Mouse (Mus musculus) liver, embryonic 13.5 days (tissue): Measurements from ENCODE around the gene Cirbp. TPM values are rescaled to one million over a fixed set of nuclear protein-coding genes. Genes with fewer than 3 reads are reported as not detected.

ENCODE experiments used
- ATAC-seq: fragments of 200-750 bp; cut with Nextera tagmentation; 2 replicates; pipeline ENCODE4 v1.8.0; 2017; ENCODE audit warnings: low read depth, mild to moderate bottlenecking, moderate number of reproducible peaks, moderate library complexity
- DNase-seq: peaks from one replicate; pipeline ENCODE4 v3.0.0; 2022
- H3K27ac ChIP-seq: fragments of 300-500 bp; sonication (generic); 2 replicates; pipeline ENCODE4 v1.5.1; 2015; ENCODE audit warnings: moderate library complexity, mild to moderate bottlenecking, inconsistent platforms
- H3K27me3 ChIP-seq: fragments of 300-500 bp; sonication (generic); 2 replicates; pipeline ENCODE4 v1.6.1; 2015; ENCODE audit warnings: mild to moderate bottlenecking, inconsistent platforms
- H3K36me3 ChIP-seq: fragments of 300-500 bp; sonication (generic); 2 replicates; pipeline ENCODE4 v1.6.1; 2015; ENCODE audit warnings: mild to moderate bottlenecking, inconsistent platforms
- H3K4me1 ChIP-seq: fragments of 300-500 bp; sonication (generic); replicated peaks from 2 replicates; pipeline ENCODE4 v1.6.1; 2015; ENCODE audit warnings: inconsistent platforms
- H3K4me2 ChIP-seq: fragments of 300-500 bp; sonication (generic); 2 replicates; pipeline ENCODE4 v1.6.1; 2015; ENCODE audit warnings: inconsistent platforms, mild to moderate bottlenecking, moderate library complexity
- H3K4me3 ChIP-seq: fragments of 300-500 bp; sonication (generic); replicated peaks from 2 replicates; pipeline ENCODE4 v1.5.1; 2015; ENCODE audit warnings: mild to moderate bottlenecking, inconsistent platforms
- H3K9ac ChIP-seq: fragments of 300-500 bp; sonication (generic); 2 replicates; pipeline ENCODE4 v1.6.1; 2015; ENCODE audit warnings: mild to moderate bottlenecking, inconsistent platforms
- H3K9me3 ChIP-seq: fragments of 300-500 bp; sonication (generic); replicated peaks from 2 replicates; pipeline ENCODE4 v1.6.1; 2016; ENCODE audit warnings: inconsistent platforms
- WGBS: fragments of 180-500 bp; shearing (Covaris S2); methylation state at CpG from one replicate; pipeline ENCODE4 v1.1.7; 2015; ENCODE audit not compliant: insufficient replicate concordance; 5-methylcytosine and 5-hydroxymethylcytosine counted together
- polyA plus RNA-seq: library from polyadenylated mRNA; unstranded; fragments of >200 nt; fragmentation: Nextera tagmentation; extraction: Ambion mirVana; gene quantifications from 2 replicates; pipeline ENCODE4 v1.2.1, GENCODE M21; 2015

Cirbp gene
- 19.5 and 21.9 TPM in 2 replicates for polyA plus RNA-seq

DNA sequence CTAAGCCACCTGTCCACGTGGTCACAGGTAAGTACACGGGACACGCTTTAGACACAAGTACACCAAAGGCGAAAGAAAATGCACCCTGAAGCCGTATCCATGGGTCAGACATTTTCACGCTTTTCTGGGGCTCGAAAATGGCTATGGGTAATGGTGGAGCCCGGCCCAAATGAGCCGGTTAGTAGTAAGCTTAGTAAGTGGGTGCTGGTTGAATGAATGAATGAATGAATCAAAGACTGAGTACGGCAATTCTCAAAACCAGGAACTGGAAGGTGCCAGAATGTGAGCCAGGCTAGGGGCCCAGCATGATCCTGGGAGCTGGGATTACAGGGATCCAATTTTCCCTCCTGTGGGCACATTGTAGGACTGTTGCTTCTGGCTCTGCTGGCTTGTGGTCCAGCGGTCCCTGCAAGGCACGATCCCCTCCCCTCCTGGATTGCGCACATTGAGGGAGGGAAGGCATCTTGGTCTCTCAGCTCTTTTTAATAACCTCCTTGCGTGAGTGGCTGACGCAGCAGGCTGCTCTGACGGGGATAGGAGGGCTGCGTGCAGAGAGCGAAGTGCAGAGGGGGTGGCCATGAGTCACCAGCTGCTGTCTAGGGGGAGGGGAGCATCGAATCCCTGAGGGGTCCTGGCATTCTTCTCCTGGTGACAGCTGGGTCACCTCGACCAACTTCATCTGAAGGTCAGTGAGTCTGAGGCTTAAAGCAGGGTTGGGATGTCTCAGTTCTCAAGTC is at the start of gene Cirbp:
Cirbp (plus strand) TSS at position 594 of the 737 bp plus-strand sequence.
- Histone ChIP-seq H3K36me3 (peaks cover 11% of the 10 kb centered on the region), H3K27ac (peak within 1 kb of the TSS; percentile 84), H3K9ac (peak within 1 kb of the TSS; percentile 75), H3K27me3 (no peaks in the 10 kb centered on the region), H3K4me1 (peaks cover 82% of the 10 kb centered on the region), H3K4me2 (peak within 1 kb of the TSS; percentile 96), H3K4me3 (peak within 1 kb of the TSS; percentile 83), H3K9me3 (0 out of 2 replicates have a peak, but pooled peaks cover under 1% of the 10 kb centered on the region)
- ATAC-seq, result no peak
- WGBS, result 30% methylated on average over 20 of the region's 20 CpGs
- DNase-seq, result no peak

DNA sequence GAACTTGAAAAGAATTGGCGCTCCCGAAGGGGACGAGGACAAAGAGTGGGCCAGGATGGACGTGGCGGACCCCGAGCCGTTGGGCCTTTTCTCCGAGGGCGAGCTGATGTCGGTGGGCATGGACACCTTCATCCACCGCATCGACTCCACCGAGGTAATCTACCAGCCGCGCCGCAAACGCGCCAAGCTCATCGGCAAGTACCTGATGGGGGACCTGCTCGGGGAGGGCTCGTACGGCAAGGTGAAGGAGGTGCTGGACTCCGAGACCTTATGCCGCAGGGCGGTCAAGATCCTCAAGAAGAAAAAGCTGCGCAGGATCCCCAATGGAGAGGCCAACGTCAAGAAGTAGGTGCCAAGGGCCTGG is 49.2 kb upstream of the Cirbp start:
- Histone ChIP-seq H3K36me3 (peaks cover 43% of the 10 kb centered on the region), H3K4me2 (peak overlapping the region; percentile 95), H3K27me3 (no peaks in the 10 kb centered on the region), H3K27ac (peak overlapping the region; percentile 95), H3K4me1 (peaks cover 64% of the 10 kb centered on the region), H3K9me3 (no peaks in the 10 kb centered on the region), H3K4me3 (peak overlapping the region; percentile 96), H3K9ac (peak overlapping the region; percentile 99)
- WGBS, result under 1% methylated on average over 27 of the region's 27 CpGs
- ATAC-seq (no peak), DNase-seq (no peak)

DNA sequence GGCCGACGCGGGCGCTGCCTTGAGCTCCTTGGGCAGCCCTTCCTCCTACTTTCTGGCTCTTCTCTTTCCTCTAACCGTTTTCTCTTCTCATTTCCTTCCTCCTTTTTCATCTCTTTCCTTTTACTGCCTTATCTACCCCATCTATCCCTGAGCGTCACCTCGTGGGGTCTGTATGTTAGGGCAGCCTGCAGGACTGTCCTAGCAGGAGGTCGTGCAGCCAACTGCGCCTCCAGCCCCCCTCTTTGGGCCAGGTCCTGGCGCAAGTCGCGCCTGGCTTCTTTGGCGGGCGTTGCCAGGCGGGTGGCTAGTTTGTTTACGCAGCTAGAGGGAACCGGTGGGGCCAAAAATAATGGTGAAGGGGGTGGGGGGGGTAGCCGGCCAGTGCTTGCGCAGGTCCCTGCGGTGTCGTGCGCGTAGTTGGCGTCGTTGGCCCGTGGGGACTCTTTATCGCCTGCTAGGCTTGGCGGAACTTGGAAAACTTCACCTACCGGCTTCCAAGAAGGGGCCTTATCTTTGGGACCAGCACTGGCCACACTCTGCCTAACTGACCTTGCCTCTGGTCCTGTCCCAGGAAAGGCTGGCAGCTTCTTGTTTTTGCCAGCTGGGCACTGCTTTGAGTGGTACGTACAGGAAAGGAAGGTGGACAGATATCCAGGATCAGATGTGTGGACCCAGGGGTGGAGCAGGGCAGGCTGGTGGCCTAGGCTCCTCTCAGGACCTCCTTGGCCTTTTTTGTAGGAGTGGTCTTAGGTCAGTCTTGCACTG is 48.7 kb upstream of the Cirbp start:
- peak overlapping the region; percentile 99 for H3K9ac ChIP-seq
- peaks cover 49% of the 10 kb centered on the region for H3K36me3 ChIP-seq
- no peaks in the 10 kb centered on the region for H3K27me3 ChIP-seq
- peak overlapping the region; percentile 95 for H3K27ac ChIP-seq
- under 1% methylated on average over 30 of the region's 30 CpGs for WGBS
- H3K9me3 ChIP-seq, result no peaks in the 10 kb centered on the region
- peaks cover 70% of the 10 kb centered on the region for H3K4me1 ChIP-seq
- ATAC-seq, result peak; percentile 14
- H3K4me3 ChIP-seq, result peak overlapping the region; percentile 96
- DNase-seq, result peak; percentile 68
- H3K4me2 ChIP-seq, result peak overlapping the region; percentile 95

DNA sequence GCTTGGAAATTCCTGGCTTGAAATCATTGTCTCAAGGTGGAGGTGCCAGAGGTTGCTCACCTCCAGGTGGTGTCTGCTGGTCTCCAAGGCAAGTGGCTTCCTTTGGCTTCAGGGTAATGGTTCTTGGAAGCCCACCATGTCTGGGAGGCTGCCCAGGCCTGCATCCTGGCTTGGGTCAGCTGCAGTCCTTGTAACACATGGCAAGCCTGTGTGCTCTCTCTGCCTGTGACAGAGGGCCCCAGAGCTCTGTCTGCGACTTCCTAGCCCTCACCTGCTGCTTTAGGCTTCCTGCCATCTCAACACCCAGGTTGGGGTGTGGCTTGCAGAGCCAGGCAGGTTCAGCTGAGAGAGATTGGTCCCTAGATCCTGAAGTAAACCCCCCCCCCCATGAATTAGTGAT is 48.0 kb upstream of the Cirbp start:
- Histone ChIP-seq H3K27ac (peak overlapping the region; percentile 95), H3K36me3 (peaks cover 55% of the 10 kb centered on the region), H3K27me3 (no peaks in the 10 kb centered on the region), H3K9ac (peak overlapping the region; percentile 99), H3K4me1 (peaks cover 75% of the 10 kb centered on the region), H3K4me2 (peak overlapping the region; percentile 95), H3K9me3 (no peaks in the 10 kb centered on the region), H3K4me3 (peak overlapping the region; percentile 96)
- WGBS, result 15% methylated on average over 1 of the region's 1 CpGs
- ATAC-seq (no peak), DNase-seq (no peak)

DNA sequence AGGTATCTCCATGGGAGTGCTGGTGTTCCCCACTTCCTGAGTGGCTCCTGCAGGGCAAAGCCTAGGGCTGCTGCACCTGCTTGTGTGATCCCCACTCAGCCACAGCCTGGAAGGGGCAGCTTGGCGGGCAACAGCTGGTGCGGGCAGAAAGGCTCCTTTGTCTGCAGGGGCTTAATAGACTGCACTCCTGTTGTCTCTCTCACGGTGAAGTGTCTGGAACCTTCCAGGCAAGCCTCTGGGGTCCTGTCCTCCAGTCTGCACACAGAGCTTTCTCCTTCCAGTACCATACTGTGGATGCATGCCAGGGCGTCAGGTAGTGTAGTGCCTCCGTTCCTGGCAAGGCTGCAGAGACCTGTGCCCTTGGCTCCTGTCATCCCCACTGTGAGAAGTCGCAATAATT is 47.2 kb upstream of the Cirbp start:
- H3K4me2 ChIP-seq, result peak overlapping the region; percentile 95
- H3K4me3 ChIP-seq, result peak overlapping the region; percentile 96
- H3K9me3 ChIP-seq, result no peaks in the 10 kb centered on the region
- peaks cover 63% of the 10 kb centered on the region for H3K36me3 ChIP-seq
- no peaks in the 10 kb centered on the region for H3K27me3 ChIP-seq
- peak overlapping the region; percentile 95 for H3K27ac ChIP-seq
- 79% methylated on average over 6 of the region's 6 CpGs for WGBS
- peak overlapping the region; percentile 99 for H3K9ac ChIP-seq
- ATAC-seq (no peak), DNase-seq (no peak)
- peaks cover 77% of the 10 kb centered on the region for H3K4me1 ChIP-seq

DNA sequence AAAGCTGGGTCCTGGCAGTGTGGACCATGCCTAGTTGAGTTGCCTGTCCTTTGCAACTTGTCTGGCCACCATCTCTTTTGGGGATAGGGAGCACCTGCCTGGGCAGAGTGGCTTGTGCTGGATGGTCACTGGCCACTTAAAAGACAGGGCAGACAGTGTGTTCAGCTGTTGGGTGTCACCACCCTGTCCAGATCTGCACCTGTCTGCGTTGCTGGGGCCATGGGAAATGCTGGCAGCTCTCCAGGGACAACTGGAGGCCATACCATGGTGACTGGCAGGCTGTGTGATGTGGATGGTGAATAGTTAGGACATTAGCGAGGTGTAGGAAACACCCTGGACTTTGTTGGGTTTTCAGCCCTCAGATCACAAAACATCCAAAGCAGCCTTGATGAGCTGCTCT is 45.6 kb upstream of the Cirbp start:
- peak overlapping the region; percentile 95; the same call in 1 of the 2 replicates for H3K4me2 ChIP-seq

DNA sequence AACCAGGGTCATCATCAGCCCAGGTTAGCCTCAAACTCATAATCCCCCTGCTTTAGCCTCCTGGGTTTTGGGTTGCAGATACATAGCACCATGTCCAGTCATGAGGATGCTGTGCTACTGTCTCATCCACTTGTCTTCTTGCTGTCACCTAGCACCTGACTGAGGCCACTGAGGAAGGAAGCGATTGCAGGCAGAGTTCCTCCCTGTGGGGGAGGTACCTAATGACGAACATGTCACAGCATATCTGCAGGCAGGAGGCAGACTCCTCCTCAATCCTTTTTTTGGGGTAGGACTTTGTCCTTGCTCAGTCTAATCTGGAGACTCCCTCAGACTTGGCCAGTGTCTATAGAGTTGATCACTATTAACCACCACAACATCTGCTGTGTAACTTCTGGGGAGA is 44.1 kb upstream of the Cirbp start:
- Histone ChIP-seq H3K4me3 (no peak overlapping the region), H3K27me3 (no peaks in the 10 kb centered on the region), H3K9ac (no peak overlapping the region), H3K9me3 (no peaks in the 10 kb centered on the region), H3K4me2 (no peak overlapping the region), H3K36me3 (peaks cover 94% of the 10 kb centered on the region), H3K4me1 (peaks cover 94% of the 10 kb centered on the region), H3K27ac (peak overlapping the region; percentile 52; the same call in 1 of the 2 replicates)
- 54% methylated on average over 2 of the region's 2 CpGs for WGBS
- DNase-seq (no peak), ATAC-seq (no peak)

More for the DNA sequence above, 45.6 kb upstream of the Cirbp start:
- Histone ChIP-seq H3K27ac (peak overlapping the region; percentile 52), H3K4me1 (peaks cover 79% of the 10 kb centered on the region), H3K36me3 (peaks cover 79% of the 10 kb centered on the region), H3K9me3 (no peaks in the 10 kb centered on the region), H3K4me3 (peak overlapping the region; percentile 96), H3K27me3 (no peaks in the 10 kb centered on the region), H3K9ac (peak overlapping the region; percentile 99)
- no peak for DNase-seq
- no peak for ATAC-seq
- 88% methylated on average over 2 of the region's 2 CpGs for WGBS

DNA sequence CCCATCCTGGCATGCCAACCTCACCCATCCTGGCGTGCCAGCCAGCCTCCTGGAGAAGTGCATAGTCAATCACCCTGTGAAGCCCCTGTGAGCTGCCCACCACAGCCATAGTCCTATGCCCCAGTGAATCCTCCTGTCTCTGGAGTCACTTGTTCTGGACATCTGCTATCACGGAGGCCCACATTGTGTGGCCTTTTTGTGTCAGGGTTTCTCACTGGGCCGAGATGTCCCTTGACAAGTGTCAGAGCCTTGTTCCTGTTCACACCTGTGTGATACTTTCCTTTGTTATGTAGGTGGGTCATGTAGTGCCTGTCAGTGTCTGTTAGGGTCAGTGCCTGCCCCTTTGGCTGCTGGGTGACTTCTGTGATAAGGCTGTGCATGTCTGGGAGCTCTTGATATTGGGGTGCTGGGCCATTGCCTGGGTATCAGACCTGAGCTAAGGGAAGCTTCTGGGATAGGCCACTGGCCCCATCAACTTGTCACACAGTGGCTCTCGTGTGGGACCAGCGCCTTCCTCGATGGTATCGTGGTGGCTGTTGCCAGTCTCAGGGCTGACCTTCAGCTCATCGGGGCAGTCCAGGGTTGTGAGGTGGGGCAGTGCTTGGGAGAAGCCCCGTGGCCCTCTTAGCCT is 41.7 kb upstream of the Cirbp start:
- Histone ChIP-seq H3K27me3 (no peaks in the 10 kb centered on the region), H3K4me3 (peak overlapping the region; percentile 39), H3K27ac (peak overlapping the region; percentile 95), H3K36me3 (peaks cover 99% of the 10 kb centered on the region), H3K4me2 (peak overlapping the region; percentile 62), H3K9ac (peak overlapping the region; percentile 69), H3K4me1 (peaks cover 93% of the 10 kb centered on the region), H3K9me3 (no peaks in the 10 kb centered on the region)
- DNase-seq (peak; percentile 76), ATAC-seq (peak; percentile 93)
- WGBS, result 48% methylated on average over 9 of the region's 9 CpGs

DNA sequence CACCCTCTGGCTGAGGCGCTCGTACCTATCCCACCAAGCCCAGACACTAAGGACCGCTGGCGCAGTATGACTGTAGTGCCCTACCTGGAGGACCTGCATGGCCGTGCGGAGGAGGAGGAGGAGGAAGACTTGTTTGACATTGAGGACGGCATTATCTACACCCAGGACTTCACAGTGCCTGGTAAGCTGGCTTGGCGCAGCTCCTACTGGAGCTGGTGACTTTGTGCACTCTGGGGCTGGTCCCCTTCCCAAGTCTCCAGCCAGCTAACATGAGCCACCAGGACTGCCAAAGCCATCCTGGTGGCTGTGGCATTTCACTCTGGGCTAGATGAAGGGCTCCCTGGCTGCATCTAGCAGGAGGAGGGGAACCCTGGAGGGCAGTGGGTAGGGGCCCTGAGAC is 37.9 kb upstream of the Cirbp start:
- Histone ChIP-seq H3K4me2 (no peak overlapping the region), H3K9ac (no peak overlapping the region), H3K9me3 (no peaks in the 10 kb centered on the region), H3K36me3 (peaks cover 99% of the 10 kb centered on the region), H3K27me3 (no peaks in the 10 kb centered on the region), H3K4me1 (peaks cover 88% of the 10 kb centered on the region), H3K4me3 (no peak overlapping the region), H3K27ac (peak overlapping the region; percentile 95)
- WGBS, result 95% methylated on average over 8 of the region's 8 CpGs
- ATAC-seq (no peak), DNase-seq (no peak)

DNA sequence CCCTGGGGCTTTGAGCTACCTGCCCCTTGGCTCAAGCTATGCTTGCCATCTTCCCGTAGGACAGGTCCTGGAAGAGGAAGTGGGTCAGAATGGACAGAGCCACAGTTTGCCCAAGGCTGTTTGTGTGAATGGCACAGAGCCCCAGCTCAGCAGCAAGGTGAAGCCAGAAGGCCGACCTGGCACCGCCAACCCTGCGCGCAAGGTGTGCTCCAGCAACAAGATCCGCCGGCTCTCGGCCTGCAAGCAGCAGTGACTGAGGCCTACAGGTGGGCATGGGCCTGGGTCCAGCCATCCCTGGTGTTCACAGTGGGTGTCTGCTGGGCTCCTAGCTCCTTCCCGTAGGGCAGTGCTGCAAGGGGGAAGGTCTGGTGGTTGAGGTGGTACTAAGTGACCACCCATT is 35.9 kb upstream of the Cirbp start:
- Histone ChIP-seq H3K9ac (no peak overlapping the region), H3K4me1 (peaks cover 68% of the 10 kb centered on the region), H3K27ac (no peak overlapping the region), H3K4me3 (no peak overlapping the region), H3K4me2 (no peak overlapping the region), H3K27me3 (peaks cover 4% of the 10 kb centered on the region), H3K36me3 (peaks cover 80% of the 10 kb centered on the region), H3K9me3 (no peaks in the 10 kb centered on the region)
- ATAC-seq, result no peak
- DNase-seq, result no peak
- 92% methylated on average over 9 of the region's 9 CpGs for WGBS

DNA sequence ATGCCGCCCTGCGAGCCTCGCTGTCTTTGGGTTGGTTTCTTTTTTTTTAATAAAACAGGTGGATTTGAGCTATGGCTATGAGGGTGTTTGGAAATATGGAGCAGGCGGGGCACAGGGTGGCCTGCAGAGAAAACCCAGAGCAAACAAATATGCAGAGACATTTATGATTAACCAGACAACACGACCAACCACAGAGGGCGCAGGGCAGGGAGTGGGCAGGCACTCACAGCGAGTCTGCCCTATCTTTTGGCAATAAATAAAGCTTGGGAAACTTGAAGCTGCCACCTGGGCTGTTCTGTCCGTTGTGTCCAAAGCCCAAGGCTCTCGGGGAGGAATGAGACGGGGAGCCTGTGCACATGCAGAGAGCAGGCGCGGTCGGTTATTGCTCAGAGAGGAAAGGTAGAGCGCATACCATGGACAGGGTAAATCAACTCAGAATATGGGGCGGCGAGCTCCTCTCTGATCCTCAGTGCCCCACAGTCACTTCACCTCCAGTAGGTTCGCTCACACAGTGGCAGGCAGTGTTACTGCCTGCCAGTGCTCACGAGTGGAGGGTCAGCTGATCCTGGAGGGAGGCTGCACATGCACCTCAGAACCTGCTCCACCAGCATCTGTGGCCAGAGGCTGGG is 35.3 kb upstream of the Cirbp start:
- Histone ChIP-seq H3K4me3 (no peak overlapping the region), H3K9me3 (no peaks in the 10 kb centered on the region), H3K27ac (no peak overlapping the region), H3K4me2 (no peak overlapping the region), H3K36me3 (peaks cover 73% of the 10 kb centered on the region), H3K9ac (no peak overlapping the region), H3K4me1 (peaks cover 64% of the 10 kb centered on the region), H3K27me3 (peaks cover 10% of the 10 kb centered on the region)
- no peak for ATAC-seq
- 81% methylated on average over 18 of the region's 18 CpGs for WGBS
- DNase-seq, result no peak
